Mouse (Mus musculus): ENCODE measurements at regions not wholly inside any gene's neighbourhood (a gene's known extent, or its start where the extent isn't known, plus 50 kb on each side); places are given as distances from the start of the nearest gene placed in this dataset.
A peak's percentile ranks its signal among the peaks of the same experiment; 100 is the strongest.

DNA sequence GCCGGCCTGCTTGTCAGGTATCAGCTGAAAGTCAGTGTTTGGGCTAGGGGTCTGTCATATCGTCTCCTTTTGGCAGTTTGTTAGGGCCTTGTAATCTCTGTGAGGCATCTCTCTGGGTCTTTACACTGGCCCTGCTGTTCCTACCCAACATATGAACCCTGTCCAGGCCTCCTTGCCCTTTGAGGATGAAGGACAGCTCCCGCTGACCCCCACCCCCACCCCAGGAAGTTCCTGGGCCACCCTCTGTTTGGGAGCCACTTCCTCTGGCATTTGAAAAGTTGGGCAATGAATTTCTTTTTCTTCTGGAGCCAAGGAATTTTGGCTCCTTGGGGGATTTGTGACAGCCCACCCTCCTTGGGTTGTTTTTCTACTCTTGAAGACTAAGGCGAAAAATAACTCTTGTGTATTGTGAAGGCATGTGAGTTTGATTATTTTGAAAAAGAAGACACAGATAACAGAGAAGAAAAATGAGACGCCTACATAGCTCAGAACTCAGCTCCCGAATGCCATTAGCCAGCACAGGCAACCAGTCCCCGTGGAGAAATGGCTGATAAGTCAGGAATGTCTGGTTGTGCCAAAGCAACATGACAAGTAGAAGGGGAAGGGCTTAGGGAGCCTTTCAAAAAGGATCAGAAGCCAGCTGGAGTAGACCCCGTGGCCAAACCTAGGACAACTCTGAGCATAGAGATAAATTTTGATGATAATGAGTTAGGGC lies 249.5 kb downstream of the Gm49356 start:
- DNase-seq = no peak

DNA sequence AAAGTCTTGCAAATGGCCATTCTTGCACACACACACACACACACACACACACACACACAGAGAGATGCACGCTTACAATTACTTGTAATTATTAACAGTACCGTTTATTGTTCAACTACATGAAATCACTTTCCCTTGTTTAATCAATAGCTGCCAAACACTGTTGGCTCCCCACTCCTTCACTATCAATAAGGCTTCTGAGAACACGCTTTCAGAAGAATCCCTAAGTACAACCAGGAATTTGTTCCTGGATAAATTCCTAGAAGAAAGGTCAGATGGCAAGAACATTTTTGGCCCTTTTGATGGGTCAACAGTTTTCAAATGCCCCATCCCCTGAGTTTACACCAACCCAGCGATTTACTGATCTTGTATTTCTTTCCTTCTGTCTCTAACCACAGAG lies 252.5 kb downstream of the Gm49356 start:
- DNase-seq = no peak

DNA sequence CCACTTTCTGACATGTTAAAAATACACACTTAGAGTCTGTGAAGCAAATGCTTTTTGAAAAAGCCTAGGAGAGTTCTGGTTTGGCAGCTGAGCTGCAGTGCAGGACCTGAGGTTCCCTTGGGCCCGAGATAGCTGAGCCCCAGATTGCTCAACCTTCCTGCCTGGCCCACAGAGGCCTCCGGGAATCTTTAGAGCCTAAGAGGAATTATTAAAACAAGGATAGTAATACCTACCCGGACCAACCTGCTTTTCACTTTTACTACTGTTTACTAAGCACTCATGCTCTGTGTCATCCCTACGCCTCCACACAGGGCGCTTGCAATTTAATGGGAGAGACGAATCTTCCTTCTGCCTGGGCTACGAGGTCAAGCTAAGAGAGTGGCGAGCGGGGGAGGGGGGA lies 253.4 kb downstream of the Gm49356 start:
- no peak for DNase-seq

DNA sequence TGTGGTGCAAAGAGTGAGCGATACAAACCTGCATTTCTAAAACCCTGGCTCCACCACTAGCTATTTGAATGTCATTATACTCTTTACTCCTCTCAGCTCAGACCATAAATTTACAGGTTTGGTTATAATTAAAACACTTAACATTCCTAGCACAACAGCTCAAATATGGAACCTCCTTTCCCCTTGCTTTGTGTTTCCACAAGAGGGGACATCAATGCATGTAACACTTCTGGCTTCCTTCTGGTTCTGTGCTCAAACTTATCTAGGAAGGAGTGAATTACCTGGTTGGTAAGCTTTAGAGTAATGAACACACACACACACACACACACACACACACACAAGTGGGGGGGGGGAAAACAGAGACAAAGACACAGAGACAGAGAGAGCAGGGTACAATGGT lies 254.8 kb downstream of the Gm49356 start:
- DNase-seq = no peak

- DNase-seq = no peak
Measured at GRCm38 (mm10) chr15:59145679-59146078, 256.6 kb downstream of the Gm49356 start.

- DNase-seq = no peak
Measured at GRCm38 (mm10) chr15:59146111-59146510, 257.0 kb downstream of the Gm49356 start.

DNA sequence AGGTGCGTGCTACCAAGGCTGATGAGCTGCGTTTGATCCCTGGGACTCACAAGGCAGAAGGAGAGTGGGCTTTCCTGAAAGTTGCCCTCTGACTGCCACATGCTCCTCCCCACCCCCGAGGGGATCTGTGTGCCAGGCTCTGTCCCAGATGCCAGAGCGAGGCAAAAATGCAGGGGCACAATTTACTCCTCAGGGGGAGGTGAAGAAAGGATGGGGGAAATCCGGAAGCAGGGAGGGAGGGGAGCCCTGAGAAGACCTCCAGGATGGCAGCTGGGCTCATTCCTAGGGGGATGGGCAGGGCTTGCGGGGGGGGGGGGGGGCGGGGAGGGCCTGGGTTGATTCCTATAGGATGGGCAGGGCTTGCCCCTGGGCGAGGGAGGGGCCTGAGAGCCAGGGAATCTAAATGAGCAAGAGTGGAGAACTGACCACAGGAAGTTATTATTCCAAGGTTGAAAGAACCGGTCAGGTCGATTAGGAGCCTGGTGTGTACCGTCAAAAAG lies 257.5 kb downstream of the Gm49356 start:
- DNase-seq = no peak

GRCm38 (mm10) chr15:59148531-59148930 lies 259.4 kb downstream of the Gm49356 start:
- DNase-seq = no peak

- no peak for DNase-seq
Measured at GRCm38 (mm10) chr15:59151506-59151905, 262.4 kb downstream of the Gm49356 start.

- no peak for DNase-seq
Measured at GRCm38 (mm10) chr15:59152786-59153388, 263.8 kb downstream of the Gm49356 start.

GRCm38 (mm10) chr15:59153416-59154250 lies 264.5 kb downstream of the Gm49356 start:
- DNase-seq = no peak

- DNase-seq = no peak
Measured at GRCm38 (mm10) chr15:59154407-59155288, 265.6 kb downstream of the Gm49356 start.

DNA sequence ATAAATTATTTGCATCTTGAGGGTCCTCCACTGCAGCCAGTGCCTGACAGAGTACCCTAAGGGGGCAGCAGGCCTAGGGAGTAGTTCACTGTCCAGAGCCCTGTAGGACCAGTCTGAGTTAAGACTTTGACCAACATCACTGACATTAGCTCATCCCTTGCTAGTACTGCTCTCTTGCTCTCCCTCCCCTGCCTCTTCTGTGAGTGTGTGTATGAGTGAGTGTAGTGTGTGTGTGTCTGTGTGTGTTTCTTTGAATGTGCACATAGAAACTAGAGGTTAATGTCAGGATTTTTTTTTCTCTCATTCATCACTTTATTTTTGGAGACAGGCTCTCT lies 266.2 kb downstream of the Gm49356 start:
- no peak for DNase-seq

DNA sequence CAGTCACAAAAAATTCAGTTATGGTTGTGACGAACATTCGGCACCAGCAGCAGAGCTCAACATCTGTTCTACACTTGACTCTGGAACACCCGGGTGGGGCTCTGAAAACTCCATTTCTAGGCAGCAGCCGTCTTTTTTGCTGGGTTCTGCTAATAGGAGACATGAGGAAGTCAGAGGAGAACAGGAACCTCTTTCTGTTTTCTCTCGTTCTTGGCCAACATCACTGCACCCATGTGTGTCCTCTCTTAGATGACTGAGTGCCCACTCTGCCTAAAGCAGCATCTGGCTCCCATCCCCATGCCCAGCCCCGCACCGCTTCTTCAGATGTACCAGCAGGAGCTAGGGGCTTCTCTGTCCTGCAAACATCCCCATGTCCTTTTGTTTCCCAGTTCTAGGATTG lies 267.2 kb downstream of the Gm49356 start:
- DNase-seq = no peak

DNA sequence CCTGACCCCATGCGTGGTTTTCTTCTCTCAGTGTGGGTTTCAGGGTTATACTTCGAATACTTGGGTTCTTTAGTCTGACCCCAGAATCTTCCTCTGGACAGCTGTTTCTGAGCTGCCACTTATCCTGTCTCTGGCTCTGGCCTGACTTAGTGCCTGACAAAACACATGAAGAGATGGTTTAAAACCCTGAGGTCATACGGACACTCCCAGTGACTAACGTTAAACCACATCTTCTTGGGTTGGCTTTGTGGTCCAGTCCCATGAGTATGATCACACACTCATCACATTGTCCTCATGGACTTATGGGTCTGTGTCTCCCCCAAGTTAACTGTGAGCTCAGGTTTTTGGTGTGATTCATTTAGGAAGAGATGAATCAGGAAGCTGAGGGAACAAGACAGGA lies 269.7 kb downstream of the Gm49356 start:
- no peak for DNase-seq

DNA sequence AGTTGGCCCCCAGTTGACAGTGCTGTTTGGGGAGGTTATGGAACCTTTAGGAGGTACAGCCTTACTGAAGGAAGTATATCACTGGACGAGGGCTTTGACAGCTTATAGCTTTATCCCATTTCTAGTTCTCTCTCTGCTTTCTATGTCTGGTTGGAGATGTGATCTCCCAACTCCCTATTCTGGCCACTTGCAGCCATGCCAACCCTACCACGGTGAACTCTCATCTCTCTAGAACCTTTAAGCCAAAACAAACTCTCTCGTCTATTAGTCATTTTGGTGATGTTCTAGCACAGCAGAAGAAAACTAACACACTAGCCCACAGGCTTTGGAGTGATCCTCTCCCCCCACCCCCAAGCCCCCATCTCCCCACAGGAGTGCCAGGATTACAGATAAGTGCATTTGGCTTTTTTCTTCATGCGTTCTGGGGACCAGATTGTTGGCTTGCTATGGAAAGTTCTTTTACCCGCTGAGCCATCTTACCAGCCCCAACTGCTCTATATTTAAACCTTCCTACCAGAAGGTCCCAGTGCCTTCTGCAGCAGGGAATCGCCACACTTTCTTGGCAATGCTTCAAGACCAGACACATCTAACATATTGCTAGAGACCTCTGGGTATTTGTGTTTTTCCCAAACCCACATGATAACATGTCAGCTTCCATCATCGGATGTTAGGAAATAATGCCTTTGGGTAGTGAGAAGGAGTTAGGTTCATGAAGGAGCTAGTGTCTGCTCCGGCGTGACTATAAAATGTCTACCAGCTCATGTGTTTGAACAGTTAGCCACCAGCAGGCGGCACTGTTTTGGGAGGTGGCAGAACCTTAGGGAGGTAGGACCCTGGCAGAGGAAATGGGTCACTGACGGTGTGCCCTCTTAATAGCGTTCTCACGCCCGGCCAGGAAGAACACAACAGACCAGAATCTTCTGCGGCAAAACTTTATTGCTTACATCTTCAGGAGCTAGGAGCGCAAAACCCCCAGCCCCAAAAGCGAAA lies 272.1 kb downstream of the Gm49356 start:
- no peak for DNase-seq

GRCm38 (mm10) chr15:59167937-59168659 lies 279.0 kb downstream of the Gm49356 start:
- peak in 1 of 2 experiments; percentile 30 for DNase-seq

GRCm38 (mm10) chr15:59168660-59169170 lies 279.6 kb downstream of the Gm49356 start:
- peak in 1 of 2 experiments; percentile 28 for DNase-seq

DNA sequence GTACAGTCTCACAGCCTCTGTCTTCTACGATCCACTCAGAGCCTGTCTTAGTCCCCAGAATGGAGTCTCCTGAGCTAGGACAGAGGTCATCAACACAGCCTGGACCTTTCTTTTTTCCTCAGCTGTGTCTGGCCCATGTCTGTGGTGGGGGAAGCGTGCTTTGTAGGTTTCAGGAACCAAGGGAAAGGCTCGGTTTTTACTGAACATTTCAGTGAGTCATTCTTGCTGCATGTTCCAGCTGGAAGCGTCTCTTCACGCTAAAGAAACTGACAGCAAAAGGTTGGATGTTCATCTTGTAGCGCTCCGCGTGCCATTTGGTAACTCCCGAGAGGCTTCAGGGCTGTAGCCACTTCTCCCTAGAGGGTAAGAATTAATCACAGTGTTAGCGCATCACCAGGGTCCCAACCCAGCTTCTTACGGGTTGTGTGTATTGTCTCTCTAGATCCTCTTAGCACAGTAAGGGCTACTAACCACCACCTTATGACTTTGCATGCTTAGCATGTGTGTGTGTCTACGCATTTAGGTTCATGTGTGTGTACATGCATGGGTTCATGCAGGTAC lies 280.2 kb downstream of the Gm49356 start:
- DNase-seq = peak in 1 of 2 experiments; percentile 19

DNA sequence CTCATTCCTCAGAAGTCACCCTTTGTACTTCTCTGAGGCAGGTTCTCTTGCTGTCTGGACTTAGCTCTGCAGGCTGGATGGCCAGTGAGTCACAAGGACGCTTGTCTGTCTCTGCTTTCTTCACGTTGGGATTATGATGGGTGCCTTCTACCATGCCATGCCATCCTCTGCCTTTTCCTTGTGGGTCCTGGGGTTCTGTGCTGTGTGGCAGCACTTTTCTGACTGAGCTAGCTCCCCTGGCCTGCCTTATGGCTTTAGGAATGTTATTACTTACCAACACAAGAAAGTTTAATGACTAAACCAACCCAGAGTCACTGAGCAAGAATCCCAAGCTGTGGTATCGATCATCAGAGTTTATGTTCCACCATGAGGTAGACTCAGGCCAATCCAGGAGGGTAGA lies 280.7 kb downstream of the Gm49356 start:
- peak in 1 of 2 experiments; percentile 17 for DNase-seq

Measured in kidney, postnatal 25 days (tissue).